Mouse (Mus musculus): ENCODE measurements at regions not wholly inside any gene's neighbourhood (a gene's known extent, or its start where the extent isn't known, plus 50 kb on each side); places are given as distances from the start of the nearest gene placed in this dataset.

DNA sequence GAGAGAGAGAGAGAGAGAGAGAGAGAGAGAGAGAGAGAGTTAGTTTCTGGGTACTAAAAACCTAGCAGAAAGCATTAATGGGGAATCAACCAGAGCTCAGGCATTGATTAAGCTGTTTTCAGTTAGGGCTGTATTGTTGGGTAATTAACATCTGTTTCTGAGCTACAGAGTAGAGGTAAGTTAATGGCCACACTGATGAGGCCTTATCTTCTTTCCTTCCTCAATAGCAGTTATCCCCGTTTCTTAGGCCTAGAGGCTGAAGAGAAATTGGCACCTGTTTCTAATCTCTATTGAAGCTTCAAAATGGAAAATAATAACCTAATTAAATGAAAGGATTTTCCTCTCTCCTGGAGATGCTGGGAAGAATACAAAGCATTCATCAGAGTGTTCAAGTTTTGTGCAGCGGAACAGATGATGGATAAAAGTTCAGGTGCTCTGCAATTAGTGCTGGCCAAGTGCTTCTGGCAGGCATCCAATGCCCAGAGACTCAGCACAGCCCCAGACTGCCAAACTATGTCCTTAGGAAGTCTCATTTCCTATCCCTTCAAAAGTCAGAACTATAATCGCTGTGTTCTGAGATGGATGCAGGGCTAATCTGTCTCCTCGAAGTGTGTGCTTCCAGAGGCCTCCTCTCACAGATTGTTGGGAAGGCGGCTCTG is 459.1 kb downstream of the Nsun3 start:
- H3K36me3 ChIP-seq, result no peaks in the 10 kb centered on the region
- no peak overlapping the region for H3K27ac ChIP-seq
- H3K9ac ChIP-seq, result no peak overlapping the region
- no peaks in the 10 kb centered on the region; the same call in 1 of the 2 replicates for H3K4me1 ChIP-seq
- no peak overlapping the region for H3K4me2 ChIP-seq (replicated peaks)
- 0 out of 2 replicates have a peak, but pooled peaks have one; percentile 19 for ATAC-seq (ENCODE audit: low FRiP score, low read depth)
- WGBS, result 36% methylated on average over 5 of the region's 5 CpGs
- no peaks in the 10 kb centered on the region for H3K9me3 ChIP-seq
- no peak overlapping the region for H3K4me3 ChIP-seq
- no peaks in the 10 kb centered on the region for H3K27me3 ChIP-seq

DNA sequence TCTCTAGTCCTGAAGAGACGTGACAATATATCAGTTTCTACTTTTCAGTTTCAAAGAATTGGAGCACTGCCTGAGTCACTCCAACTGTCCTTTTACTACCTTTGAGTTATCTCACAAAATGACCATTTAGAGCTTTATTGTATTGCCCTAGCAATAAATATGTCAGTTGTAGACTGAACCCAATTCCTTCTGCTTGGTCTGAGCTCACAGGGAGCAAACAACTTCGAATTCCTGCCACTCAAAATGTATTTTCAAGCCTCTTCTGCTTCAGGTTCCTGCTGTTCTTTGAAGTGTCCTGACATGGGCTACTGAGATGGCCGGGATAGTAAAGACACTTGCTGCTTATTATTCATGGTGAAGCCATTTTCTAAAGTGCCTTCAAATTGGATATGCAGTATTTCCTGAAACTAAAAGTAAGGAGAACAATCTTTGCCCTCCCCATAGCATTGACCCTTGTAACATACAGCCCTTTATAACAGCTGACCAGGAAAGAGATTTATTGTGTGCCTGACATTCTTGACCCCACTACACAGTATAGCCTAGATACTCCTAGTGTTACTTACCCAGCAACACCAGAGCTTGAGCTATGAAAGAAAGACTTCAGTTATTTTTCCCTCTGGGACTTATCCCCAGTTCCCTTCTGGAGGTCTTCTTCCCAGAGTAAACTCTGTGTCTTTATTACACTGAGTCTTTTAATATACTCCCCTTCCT is 460.9 kb downstream of the Nsun3 start:
- Histone ChIP-seq H3K27ac (no peak overlapping the region), H3K9ac (no peak overlapping the region), H3K4me2 (replicated peaks) (no peak overlapping the region), H3K27me3 (no peaks in the 10 kb centered on the region), H3K4me1 (no peaks in the 10 kb centered on the region; the same call in 1 of the 2 replicates), H3K4me3 (no peak overlapping the region), H3K36me3 (no peaks in the 10 kb centered on the region), H3K9me3 (no peaks in the 10 kb centered on the region)
- 43% methylated on average over 3 of the region's 3 CpGs for WGBS
- ATAC-seq (ENCODE audit: low FRiP score, low read depth), result no peak

DNA sequence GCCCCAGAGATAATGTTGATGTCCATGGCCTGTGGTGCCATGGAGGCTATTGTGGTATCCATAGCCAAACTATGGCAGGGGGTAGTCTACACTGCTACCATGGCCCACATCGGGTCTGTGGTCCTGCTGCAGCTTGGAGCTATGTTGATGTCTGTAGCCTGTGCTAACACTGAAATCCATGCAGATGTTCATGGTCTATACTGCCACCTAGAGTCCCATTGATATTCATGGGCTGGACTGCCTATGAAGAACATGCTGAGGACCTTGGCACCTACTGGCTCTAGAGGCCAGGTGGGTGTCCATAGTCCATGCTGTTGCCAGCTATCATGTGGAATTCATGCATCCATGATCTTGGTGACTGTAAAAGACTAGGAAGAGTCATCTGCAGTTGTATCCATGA is 463.8 kb downstream of the Nsun3 start:
- Histone ChIP-seq H3K4me1 (no peaks in the 10 kb centered on the region; the same call in 1 of the 2 replicates), H3K9me3 (no peaks in the 10 kb centered on the region), H3K36me3 (no peaks in the 10 kb centered on the region), H3K27ac (no peak overlapping the region), H3K27me3 (no peaks in the 10 kb centered on the region), H3K4me2 (replicated peaks) (no peak overlapping the region), H3K9ac (no peak overlapping the region), H3K4me3 (no peak overlapping the region)
- ATAC-seq (ENCODE audit: low FRiP score, low read depth), result no peak; the same call in 1 of the 2 replicates
- WGBS, result 73% methylated on average over 1 of the region's 1 CpGs

DNA sequence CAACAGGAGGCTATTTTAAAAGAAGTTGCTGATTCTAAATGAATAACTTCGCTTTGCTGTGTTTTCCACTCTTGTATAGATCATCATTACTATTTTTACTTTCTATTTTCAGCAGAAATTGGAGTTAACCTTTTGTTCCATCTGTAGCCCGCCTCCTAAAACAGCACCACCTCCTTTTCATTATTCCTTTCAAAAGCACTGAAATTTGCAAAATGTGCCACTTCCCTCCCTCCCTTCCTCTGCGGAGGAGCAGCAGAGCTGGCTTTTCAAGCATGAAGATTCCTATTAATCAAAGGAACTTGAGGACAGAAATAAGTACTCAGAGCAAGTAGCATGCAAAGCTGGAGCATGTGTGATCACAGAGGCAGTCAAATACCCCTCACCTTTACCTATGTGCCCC is 497.7 kb downstream of the Nsun3 start:
- H3K4me2 ChIP-seq (replicated peaks), result no peak overlapping the region
- H3K4me3 ChIP-seq, result no peak overlapping the region
- ATAC-seq (ENCODE audit: low FRiP score, low read depth), result no peak
- H3K27me3 ChIP-seq, result no peaks in the 10 kb centered on the region
- no peak overlapping the region for H3K27ac ChIP-seq
- no peak overlapping the region for H3K9ac ChIP-seq
- H3K4me1 ChIP-seq, result no peaks in the 10 kb centered on the region
- H3K9me3 ChIP-seq, result no peaks in the 10 kb centered on the region
- WGBS, result 65% methylated on average over 3 of the region's 3 CpGs
- no peaks in the 10 kb centered on the region for H3K36me3 ChIP-seq

Data from limb, embryonic 13.5 days (tissue).